Comparison of ENCODE assay signal across 29 mouse cellular contexts in genomic region chr6:115291068-115291467, GRCm38 (mm10). TPM values are rescaled to one million over a fixed set of nuclear protein-coding genes. Genes with fewer than 3 reads are reported as not detected.
A peak's percentile ranks its signal among the peaks of the same experiment; 100 is the strongest.
DNase-seq lines count a peak whose midpoint lies in the region; ATAC-seq lines count a peak whose summit lies in the region.
"Had no signal": no experiment of that assay in that cellular context is flagged by ENCODE, and none has a peak within 500 bp of the region (broad histone marks: within the 10 kb centered on the region; RNA-seq: fewer than 3 reads in every experiment).

No protein-coding gene starts in this region.

- WGBS in intestine, embryonic 14.5 days = 92% methylated on average over 2 of the region's 2 CpGs
- 76% methylated on average over 2 of the region's 2 CpGs for WGBS in intestine, embryonic 15.5 days

- no peak overlapping the region for H3K9ac ChIP-seq in intestine, embryonic 14.5 days (ENCODE audit: low read length)
- H3K9ac ChIP-seq in intestine, embryonic 15.5 days = no peak overlapping the region
- H3K9ac ChIP-seq: embryonic facial prominence, embryonic 12.5 days; embryonic facial prominence, embryonic 15.5 days; forebrain, postnatal 0 days; heart, embryonic 13.5 days; hindbrain, embryonic 12.5 days; hindbrain, embryonic 15.5 days had no signal

- no peak for ATAC-seq in intestine, embryonic 14.5 days (replicated peaks; ENCODE audit: low FRiP score, low TSS enrichment, low read depth)
- ATAC-seq in intestine, embryonic 15.5 days = no peak
- ATAC-seq in granulocyte monocyte progenitor cell, adult 5-6 weeks (replicated peaks; ENCODE audit: poor library complexity, severe bottlenecking) = peak; percentile 30; the same call in 1 of the 2 replicates
- peak; percentile 63 for ATAC-seq in megakaryocyte, adult 5-6 weeks (ENCODE audit: poor library complexity, severe bottlenecking)
- ATAC-seq: forebrain, embryonic 14.5 days; forebrain, postnatal 0 days; Patski had no signal

- no peak overlapping the region for H3K4me3 ChIP-seq in intestine, embryonic 14.5 days (ENCODE audit: low read depth, low read length)
- H3K4me3 ChIP-seq in intestine, embryonic 15.5 days (replicated peaks) = no peak overlapping the region
- H3K4me3 ChIP-seq: embryonic facial prominence, embryonic 12.5 days; embryonic facial prominence, embryonic 15.5 days; gastrocnemius, adult 2 months; heart, adult 2 months; heart, embryonic 10.5 days; heart, embryonic 13.5 days; hindbrain, embryonic 12.5 days; hindbrain, embryonic 15.5 days had no signal

- H3K36me3 ChIP-seq in intestine, embryonic 14.5 days (ENCODE audit: control insufficient read depth, insufficient read depth, low read length) = no peaks in the 10 kb centered on the region
- H3K36me3 ChIP-seq in intestine, embryonic 15.5 days = no peaks in the 10 kb centered on the region
- H3K36me3 ChIP-seq: embryonic facial prominence, embryonic 12.5 days; embryonic facial prominence, embryonic 15.5 days; G1E; heart, embryonic 10.5 days; heart, embryonic 13.5 days; hindbrain, embryonic 12.5 days; hindbrain, embryonic 15.5 days had no signal

- no peaks in the 10 kb centered on the region for H3K4me1 ChIP-seq in intestine, embryonic 14.5 days (replicated peaks; ENCODE audit: control insufficient read depth, insufficient read depth, low read length)
- no peaks in the 10 kb centered on the region for H3K4me1 ChIP-seq in intestine, embryonic 15.5 days (replicated peaks)
- H3K4me1 ChIP-seq: hindbrain, embryonic 15.5 days had no signal

- no peaks in the 10 kb centered on the region for H3K27me3 ChIP-seq in intestine, embryonic 14.5 days (replicated peaks; ENCODE audit: control insufficient read depth, insufficient read depth, low read length)
- no peaks in the 10 kb centered on the region for H3K27me3 ChIP-seq in intestine, embryonic 15.5 days (replicated peaks)
- H3K27me3 ChIP-seq: CH12.LX; embryonic facial prominence, embryonic 12.5 days; embryonic facial prominence, embryonic 15.5 days; hindbrain, embryonic 12.5 days; hindbrain, embryonic 15.5 days; Patski had no signal

- H3K27ac ChIP-seq in intestine, embryonic 14.5 days (ENCODE audit: low read depth) = no peak overlapping the region
- H3K27ac ChIP-seq in intestine, embryonic 15.5 days = no peak overlapping the region
- H3K27ac ChIP-seq: embryonic facial prominence, embryonic 12.5 days; embryonic facial prominence, embryonic 15.5 days; gastrocnemius, adult 2 months; heart, adult 2 months; heart, embryonic 10.5 days; heart, embryonic 13.5 days; hindbrain, embryonic 12.5 days; hindbrain, embryonic 15.5 days had no signal

- no peak overlapping the region for H3K4me2 ChIP-seq in intestine, embryonic 14.5 days (ENCODE audit: low read length)
- H3K4me2 ChIP-seq in intestine, embryonic 15.5 days (replicated peaks) = no peak overlapping the region
- H3K4me2 ChIP-seq: embryonic facial prominence, embryonic 12.5 days; embryonic facial prominence, embryonic 15.5 days; heart, embryonic 13.5 days; hindbrain, embryonic 12.5 days; hindbrain, embryonic 15.5 days had no signal

- no peaks in the 10 kb centered on the region for H3K9me3 ChIP-seq in intestine, embryonic 14.5 days (ENCODE audit: control insufficient read depth, low read length)
- H3K9me3 ChIP-seq in intestine, embryonic 15.5 days = no peaks in the 10 kb centered on the region
- H3K9me3 ChIP-seq: embryonic facial prominence, embryonic 12.5 days; embryonic facial prominence, embryonic 15.5 days; G1E; heart, embryonic 10.5 days; heart, embryonic 13.5 days; hindbrain, embryonic 12.5 days; hindbrain, embryonic 15.5 days had no signal

- peak; percentile 21 for DNase-seq in intestine, embryonic 14.5 days (ENCODE audit: low spot score)
- DNase-seq in kidney, postnatal 4 days = no peak
- no peak for DNase-seq in layer of hippocampus, adult 9-10 months (ENCODE audit: low spot score)
- DNase-seq: adrenal gland, postnatal 10 days; adrenal gland, postnatal 36 days; B cell, adult 2 months; cerebellum, adult 18-20 months; cerebellum, adult 9-10 months; cerebellum, postnatal 14 days; gastrocnemius, adult 2 months; gastrocnemius, postnatal 14 days; heart, adult 2 months; heart, postnatal 14 days had no signal

RNA-seq across cellular contexts. Expression of gene Timp4, which starts 39.1 kb away (rescaled TPM):
- 0.12 and 0.70 TPM in 2 replicates for polyA plus RNA-seq in intestine, embryonic 14.5 days (2014; fragmentation: Nextera tagmentation; extraction: Ambion mirVana)
- 0.44 and 0.45 TPM in 2 replicates for polyA plus RNA-seq in intestine, embryonic 15.5 days (2015; fragmentation: Nextera tagmentation; extraction: Ambion mirVana)
- not detected in 2 replicates for total RNA-seq in granulocyte monocyte progenitor cell, adult 5-6 weeks (2014; fragmentation: Nextera tagmentation)
- not detected in 2 replicates for total RNA-seq in granulocyte monocyte progenitor cell, adult 5-6 weeks (2017)
- 0.02 TPM in 1 of 2 replicates, not detected in the other for total RNA-seq in megakaryocyte, adult 5-6 weeks (2015)
- total RNA-seq in megakaryocyte, adult 5-6 weeks (2017) = not detected in 2 replicates
- total RNA-seq: CH12.LX; common myeloid progenitor, adult 5-6 weeks; hematopoietic stem cell, adult 5-6 weeks had no signal
- polyA plus RNA-seq: G1E had no signal

Comparison
In these comparisons a context has a peak if more than half of its experiments do, and no peak if none do; other contexts are left out.
1. ATAC-seq: peak in granulocyte monocyte progenitor cell, adult 5-6 weeks (single experiment) and megakaryocyte, adult 5-6 weeks (single experiment); none in intestine, embryonic 14.5 days (single experiment) and intestine, embryonic 15.5 days (single experiment).